Mouse (Mus musculus): ENCODE data around the gene Mllt1. TPM values are rescaled to one million over a fixed set of nuclear protein-coding genes. Genes with fewer than 3 reads are reported as not detected.

The Mllt1 gene
- total and polyA plus RNA-seq, 3 experiments: 17.1 to 40.4 (median 20.3) TPM

DNA sequence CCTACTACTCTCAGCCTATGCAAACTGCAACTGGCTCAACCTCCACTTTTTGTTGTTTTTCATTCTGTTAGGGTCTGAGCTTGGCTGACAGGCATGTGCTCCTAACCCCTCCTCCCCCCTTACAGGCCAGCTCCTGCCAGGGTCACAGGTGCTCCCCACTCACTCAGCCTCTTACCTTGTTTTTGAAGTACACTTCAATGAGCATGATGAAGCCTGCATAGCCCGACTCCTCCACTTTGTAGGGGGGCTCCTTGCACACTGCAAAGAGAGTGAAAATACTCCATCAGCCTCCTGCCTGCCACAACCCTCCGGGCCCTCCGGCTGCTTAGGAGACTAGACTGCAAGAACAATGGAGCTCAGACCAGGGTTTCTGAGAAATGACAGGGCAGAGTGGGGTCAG is 15.5 kb downstream of the Mllt1 start:
- no peak overlapping the region for H3K27ac ChIP-seq (ENCODE audit: insufficient read depth, low read depth)
- no peak overlapping the region for H3K9ac ChIP-seq (ENCODE audit: insufficient read depth, low read depth)
- H3K4me1 ChIP-seq (ENCODE audit: control insufficient read depth in 1 of 2, insufficient read depth in 2 of 2): no peaks in the 10 kb centered on the region
- TF ChIP-seq NELFE (IDR thresholded peaks at IDR 0.05; ENCODE audit: low read depth, low read length): no peak
- TF ChIP-seq SMC3 (IDR thresholded peaks at IDR 0.05; ENCODE audit: low read depth, low read length): no peak
- no peak for TF ChIP-seq ETS1 (conservative IDR thresholded peaks at IDR 0.05; ENCODE audit: low read depth, low read length)
- TF ChIP-seq MAFK (IDR thresholded peaks at IDR 0.05; ENCODE audit: insufficient replicate concordance, low read length): no peak
- TF ChIP-seq MAZ (IDR thresholded peaks at IDR 0.05; ENCODE audit: low read depth, low read length): no peak
- no peak for TF ChIP-seq TCF12 (IDR thresholded peaks at IDR 0.05; ENCODE audit: low read depth, low read length)
- TF ChIP-seq CHD2 (IDR thresholded peaks at IDR 0.05; ENCODE audit: low read length): no peak
- TF ChIP-seq UBTF (IDR thresholded peaks at IDR 0.05; ENCODE audit: low read depth, low read length): no peak
- no peaks in the 10 kb centered on the region for H3K27me3 ChIP-seq (replicated peaks)
- DNase-seq (ENCODE audit: extremely low read depth): no peak
- H3K79me2 ChIP-seq (replicated peaks; ENCODE audit: control insufficient read depth, extremely low read depth, insufficient read depth, poor library complexity, severe bottlenecking): no peaks in the 10 kb centered on the region
- H3K36me3 ChIP-seq (replicated peaks in 1 of 2; ENCODE audit: control insufficient read depth in 1 of 2, insufficient read depth in 1 of 2, low read length in 1 of 2): peaks cover 61 to 82% of the 10 kb centered on the region in 2 experiments
- in situ Hi-C loops (cut with MboI; ENCODE audit: low pct_ligation_motif_present, low pct_unique_long_range_greater_than_20kb, low sequenced_read_pairs) (no loop called here), dilution Hi-C loops (cut with MboI; ENCODE audit: extremely low pct_ligation_motif_present, extremely low pct_unique_long_range_greater_than_20kb, low sequenced_read_pairs) (no loop called here)
- H3K4me2 ChIP-seq (ENCODE audit: insufficient read depth, low read depth, poor library complexity, severe bottlenecking): no peak overlapping the region
- no peaks in the 10 kb centered on the region for H3K9me3 ChIP-seq (replicated peaks; ENCODE audit: low read length)
- H3K4me3 ChIP-seq (replicated peaks in 1 of 3; ENCODE audit: low read depth in 2 of 3, low read length in 2 of 3, poor library complexity in 1 of 3): no peak overlapping the region

- H3K9me3 ChIP-seq (replicated peaks; ENCODE audit: low read length): no peaks in the 10 kb centered on the region
- TF ChIP-seq RCOR1 (conservative IDR thresholded peaks at IDR 0.05; ENCODE audit: low read depth, low read length) (no peak), MYC (IDR thresholded peaks at IDR 0.05; ENCODE audit: low read depth, low read length) (no peak), PAX5 (IDR thresholded peaks at IDR 0.05; ENCODE audit: low read length) (no peak), POLR2A (IDR thresholded peaks at IDR 0.05; ENCODE audit: low read depth, low read length) (no peak), MEF2A (IDR thresholded peaks at IDR 0.05; ENCODE audit: borderline replicate concordance, low read depth, low read length) (no peak), TBP (conservative IDR thresholded peaks at IDR 0.05; ENCODE audit: low read depth, low read length) (no peak), JUND (conservative IDR thresholded peaks at IDR 0.05; ENCODE audit: low read depth, low read length) (no peak), ELF1 (IDR thresholded peaks at IDR 0.05; ENCODE audit: low read depth, low read length) (no peak), BHLHE40 (IDR thresholded peaks at IDR 0.05; ENCODE audit: low read depth, low read length) (no peak), HCFC1 (IDR thresholded peaks at IDR 0.05; ENCODE audit: low read depth, low read length) (no peak), MAFK (IDR thresholded peaks at IDR 0.05; ENCODE audit: insufficient replicate concordance, low read length) (no peak), ETS1 (conservative IDR thresholded peaks at IDR 0.05; ENCODE audit: low read depth, low read length) (no peak), TCF12 (IDR thresholded peaks at IDR 0.05; ENCODE audit: low read depth, low read length) (no peak), RAD21 (IDR thresholded peaks at IDR 0.05; ENCODE audit: low read depth, low read length) (no peak), USF1 (IDR thresholded peaks at IDR 0.05; ENCODE audit: low read depth, low read length) (no peak), EP300 (IDR thresholded peaks at IDR 0.05; ENCODE audit: low read length) (no peak), UBTF (IDR thresholded peaks at IDR 0.05; ENCODE audit: low read depth, low read length) (no peak), USF2 (conservative IDR thresholded peaks at IDR 0.05; ENCODE audit: low read depth, low read length) (no peak)
- H3K79me2 ChIP-seq (replicated peaks; ENCODE audit: control insufficient read depth, extremely low read depth, insufficient read depth, poor library complexity, severe bottlenecking): no peaks in the 10 kb centered on the region
- DNase-seq (ENCODE audit: extremely low read depth): no peak
- no peak overlapping the region for H3K4me3 ChIP-seq (replicated peaks in 1 of 3; ENCODE audit: low read depth in 2 of 3, low read length in 2 of 3, poor library complexity in 1 of 3)
- no peak overlapping the region for H3K4me2 ChIP-seq (ENCODE audit: insufficient read depth, low read depth, poor library complexity, severe bottlenecking)
- in situ Hi-C loops (cut with MboI; ENCODE audit: low pct_ligation_motif_present, low pct_unique_long_range_greater_than_20kb, low sequenced_read_pairs): no loop called here
- H3K27ac ChIP-seq (ENCODE audit: insufficient read depth, low read depth): no peak overlapping the region
- peaks cover 53 to 88% of the 10 kb centered on the region in 2 experiments for H3K36me3 ChIP-seq (replicated peaks in 1 of 2; ENCODE audit: control insufficient read depth in 1 of 2, insufficient read depth in 1 of 2, low read length in 1 of 2)
- no peaks in the 10 kb centered on the region for H3K27me3 ChIP-seq (replicated peaks)
- dilution Hi-C loops (cut with MboI; ENCODE audit: extremely low pct_ligation_motif_present, extremely low pct_unique_long_range_greater_than_20kb, low sequenced_read_pairs): no loop called here
- no peak overlapping the region for H3K9ac ChIP-seq (ENCODE audit: insufficient read depth, low read depth)
- H3K4me1 ChIP-seq (ENCODE audit: control insufficient read depth in 1 of 2, insufficient read depth in 2 of 2): no peaks in the 10 kb centered on the region; a peak in 2 of 4 replicates
Measured at GRCm38 (mm10) chr17:56917166-56917565, 18.0 kb downstream of the Mllt1 start.
